Mouse (Mus musculus) intestine, postnatal 0 days (tissue): ENCODE data around the gene Nkx2-5. TPM values are rescaled to one million over a fixed set of nuclear protein-coding genes. Genes with fewer than 3 reads are reported as not detected.

Experiments
- ATAC-seq: fragments of 200-750 bp; cut with Nextera tagmentation; 2 replicates; pipeline ENCODE4 v1.8.0; 2017; ENCODE audit warnings: mild to moderate bottlenecking, moderate TSS enrichment, moderate library complexity
- H3K27ac ChIP-seq: fragments of 300-500 bp; sonication (generic); 2 replicates; pipeline ENCODE4 v1.5.1; 2014; ENCODE audit warnings: mild to moderate bottlenecking, low read depth, low read length, moderate library complexity
- H3K27me3 ChIP-seq: fragments of 300-500 bp; sonication (generic); replicated peaks from 2 replicates; pipeline ENCODE4 v1.6.1; 2014; ENCODE audit warnings: low read length, mixed read lengths; ENCODE audit not compliant: control insufficient read depth, insufficient read depth
- H3K36me3 ChIP-seq: fragments of 300-500 bp; sonication (generic); 2 replicates; pipeline ENCODE4 v1.6.1; 2014; ENCODE audit warnings: mild to moderate bottlenecking, moderate library complexity; ENCODE audit not compliant: control insufficient read depth, insufficient read depth
- H3K4me1 ChIP-seq: fragments of 300-500 bp; sonication (generic); replicated peaks from 2 replicates; pipeline ENCODE4 v1.6.1; 2014; ENCODE audit warnings: antibody characterized with exemption, low read length, mixed read lengths; ENCODE audit not compliant: control insufficient read depth, insufficient read depth
- H3K4me2 ChIP-seq: fragments of 300-500 bp; sonication (generic); replicated peaks from 2 replicates; pipeline ENCODE4 v1.6.1; 2014; ENCODE audit warnings: low read depth, mild to moderate bottlenecking, moderate library complexity
- H3K4me3 ChIP-seq: fragments of 300-500 bp; sonication (generic); 2 replicates; pipeline ENCODE4 v1.5.1; 2014; ENCODE audit warnings: low read depth, low read length
- H3K9ac ChIP-seq: fragments of 300-500 bp; sonication (generic); 2 replicates; pipeline ENCODE4 v1.6.1; 2014; ENCODE audit warnings: mild to moderate bottlenecking, low read depth, low read length
- H3K9me3 ChIP-seq: fragments of 300-500 bp; sonication (generic); 2 replicates; pipeline ENCODE4 v1.6.1; 2016; ENCODE audit warnings: mixed run types; ENCODE audit not compliant: control insufficient read depth
- CTCF ChIP-seq: sonication (generic); IDR thresholded peaks from 2 replicates; pipeline ENCODE4 v1.5.1; 2016; ENCODE audit warnings: low read depth, mild to moderate bottlenecking, control low read depth, antibody characterized with exemption, moderate library complexity
- WGBS: fragments of 180-500 bp; shearing (Covaris S2); extraction: QIAGEN DNeasy Blood & Tissue Kit; methylation state at CpG from one replicate; pipeline ENCODE4 v1.1.7; 2014; 5-methylcytosine and 5-hydroxymethylcytosine counted together
- polyA plus RNA-seq: library from polyadenylated mRNA; unstranded; fragments of >200 nt; fragmentation: Nextera tagmentation; extraction: Ambion mirVana; gene quantifications from 2 replicates; pipeline ENCODE4 v1.2.1, GENCODE M21; 2015

Nkx2-5 gene
- polyA plus RNA-seq, 1 experiment from 2014 or later, result 0.08 TPM

GRCm38 (mm10) chr17:26793068-26793765, 51.6 kb downstream of the Nkx2-5 start:
- peak; percentile 77 for ATAC-seq
- peak overlapping the region; percentile 35 for H3K27ac ChIP-seq
- 69% methylated on average over 5 of the region's 5 CpGs for WGBS

GRCm38 (mm10) chr17:26792096-26792495, 52.7 kb downstream of the Nkx2-5 start:
- Histone ChIP-seq H3K9ac (no peak overlapping the region), H3K27ac (no peak overlapping the region), H3K4me3 (no peak overlapping the region), H3K27me3 (no peaks in the 10 kb centered on the region), H3K9me3 (no peaks in the 10 kb centered on the region), H3K4me2 (no peak overlapping the region), H3K4me1 (no peaks in the 10 kb centered on the region), H3K36me3 (peaks cover 55% of the 10 kb centered on the region)
- no peak for ATAC-seq
- no peak for TF ChIP-seq CTCF
- 88% methylated on average over 15 of the region's 15 CpGs for WGBS

More at GRCm38 (mm10) chr17:26793068-26793765, 51.6 kb downstream of the Nkx2-5 start:
- TF ChIP-seq CTCF, result no peak
- Histone ChIP-seq H3K27me3 (no peaks in the 10 kb centered on the region), H3K4me1 (no peaks in the 10 kb centered on the region), H3K9me3 (no peaks in the 10 kb centered on the region), H3K4me3 (no peak overlapping the region), H3K36me3 (peaks cover 48% of the 10 kb centered on the region), H3K9ac (no peak overlapping the region), H3K4me2 (no peak overlapping the region)

- H3K4me1 ChIP-seq, result no peaks in the 10 kb centered on the region
- WGBS, result 80% methylated on average over 7 of the region's 7 CpGs
- ATAC-seq, result no peak
- H3K9me3 ChIP-seq, result no peaks in the 10 kb centered on the region
- no peak overlapping the region for H3K27ac ChIP-seq
- no peak overlapping the region for H3K4me3 ChIP-seq
- no peak for TF ChIP-seq CTCF
- H3K36me3 ChIP-seq, result peaks cover 60% of the 10 kb centered on the region
- H3K27me3 ChIP-seq, result no peaks in the 10 kb centered on the region
- no peak overlapping the region for H3K9ac ChIP-seq
- H3K4me2 ChIP-seq, result no peak overlapping the region
These were observed 53.2 kb downstream of the Nkx2-5 start for GRCm38 (mm10) chr17:26791580-26791979.

GRCm38 (mm10) chr17:26790269-26791214, 54.3 kb downstream of the Nkx2-5 start:
- no peak for TF ChIP-seq CTCF
- Histone ChIP-seq H3K27me3 (no peaks in the 10 kb centered on the region), H3K9me3 (no peaks in the 10 kb centered on the region), H3K4me1 (no peaks in the 10 kb centered on the region), H3K9ac (no peak overlapping the region), H3K4me2 (no peak overlapping the region), H3K27ac (no peak overlapping the region), H3K36me3 (peaks cover 69% of the 10 kb centered on the region), H3K4me3 (no peak overlapping the region)
- 92% methylated on average over 11 of the region's 11 CpGs for WGBS
- ATAC-seq, result no peak

- Histone ChIP-seq H3K27me3 (no peaks in the 10 kb centered on the region), H3K4me3 (no peak overlapping the region), H3K4me1 (no peaks in the 10 kb centered on the region), H3K9me3 (no peaks in the 10 kb centered on the region), H3K36me3 (peaks cover 77% of the 10 kb centered on the region), H3K27ac (no peak overlapping the region), H3K9ac (no peak overlapping the region), H3K4me2 (no peak overlapping the region)
- no peak for TF ChIP-seq CTCF
- ATAC-seq, result no peak
- WGBS, result 92% methylated on average over 8 of the region's 8 CpGs
These were observed 55.1 kb downstream of the Nkx2-5 start for GRCm38 (mm10) chr17:26789460-26790268.
